Mouse (Mus musculus): ENCODE measurements around the gene Fam122c.

Fam122c gene

DNA sequence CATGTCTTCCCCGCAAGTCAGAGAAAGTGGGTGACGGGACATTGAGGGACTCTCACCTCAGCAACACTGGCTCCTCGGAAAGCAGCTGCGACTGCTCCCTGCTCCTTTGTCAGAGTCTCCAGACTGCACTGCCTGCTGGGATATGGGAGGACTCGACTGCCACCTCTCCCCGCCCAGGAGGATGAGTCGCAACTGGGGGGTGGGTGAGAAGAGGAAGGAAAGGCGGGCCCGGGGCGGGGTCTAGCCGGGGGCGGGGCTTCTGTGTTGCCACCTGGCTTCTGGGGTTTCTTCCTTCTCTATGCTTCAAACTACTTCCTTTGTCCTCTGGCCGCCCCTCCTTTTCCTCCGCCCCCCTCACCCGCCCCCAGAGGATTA, 97.1 kb downstream of the Fam122c start, which contains the start of gene Mospd1:
TSS of gene Mospd1 (minus strand) at position 137 of the 375 bp plus-strand sequence.
- peak; percentile 74 to 79 for DNase-seq (ENCODE audit: low spot score in 2 of 2)

Measured in right cerebral cortex, adult 2 months (tissue).